Mouse (Mus musculus): Measurements from ENCODE around the gene Pgm2l1.

GRCm38 (mm10) chr7:100179836-100180407 is 47.3 kb upstream of the Pgm2l1 start:
- TF ChIP-seq CTCF (conservative IDR thresholded peaks at IDR 0.05; ENCODE audit: low read length) (no peak), NANOG (IDR thresholded peaks at IDR 0.05; ENCODE audit: borderline replicate concordance, low read length) (no peak)
